23 mouse cellular contexts compared by ENCODE assay signal in genomic region chr7:24188901-24189570, GRCm38 (mm10). TPM values are rescaled to one million over a fixed set of nuclear protein-coding genes. Genes with fewer than 3 reads are reported as not detected.
"Had no signal": no experiment of that assay in that cellular context is flagged by ENCODE, and none has a peak within 500 bp of the region (broad histone marks: within the 10 kb centered on the region; RNA-seq: fewer than 3 reads in every experiment).

No protein-coding gene starts in this region.

- H3K4me1 ChIP-seq: limb, embryonic 12.5 days; limb, embryonic 15.5 days; liver, embryonic 13.5 days; midbrain, embryonic 12.5 days; midbrain, embryonic 15.5 days; neural tube, embryonic 12.5 days; neural tube, embryonic 15.5 days had no signal

- H3K4me3 ChIP-seq: layer of hippocampus, adult 2 months; limb, embryonic 12.5 days; limb, embryonic 15.5 days; liver, embryonic 13.5 days; midbrain, embryonic 12.5 days; midbrain, embryonic 15.5 days; neural tube, embryonic 12.5 days; neural tube, embryonic 15.5 days had no signal

- H3K27me3 ChIP-seq: limb, embryonic 12.5 days; limb, embryonic 15.5 days; liver, embryonic 13.5 days; midbrain, embryonic 12.5 days; midbrain, embryonic 15.5 days; neural tube, embryonic 12.5 days; neural tube, embryonic 15.5 days had no signal

- ATAC-seq: midbrain, embryonic 15.5 days had no signal

- H3K9me3 ChIP-seq: limb, embryonic 15.5 days; liver, embryonic 13.5 days; midbrain, embryonic 12.5 days; midbrain, embryonic 15.5 days; neural tube, embryonic 15.5 days had no signal

- H3K27ac ChIP-seq: kidney, postnatal 0 days; layer of hippocampus, adult 2 months; limb, embryonic 12.5 days; limb, embryonic 15.5 days; liver, embryonic 13.5 days; macrophage; midbrain, embryonic 12.5 days; midbrain, embryonic 15.5 days; neural tube, embryonic 12.5 days; neural tube, embryonic 15.5 days; stomach, postnatal 0 days had no signal

- DNase-seq: kidney, adult 2 months; kidney, postnatal 25 days; layer of hippocampus, adult 9-11 months; liver, embryonic 13.5 days; lung, adult 2 months; lung, postnatal 14 days; right cerebral cortex, adult 18-20 months; right cerebral cortex, postnatal 14 days; right cerebral cortex, postnatal 4 days; thymus, adult 2 months; thymus, postnatal 14 days; thymus, postnatal 4 days had no signal

RNA-seq across cellular contexts. Expression of gene Zfp114, which starts 14.2 kb away (rescaled TPM):
- polyA plus RNA-seq: large intestine, adult 2 months; macrophage had no signal
